Mouse (Mus musculus) cortical plate, adult 2 months (tissue): ENCODE measurements around the gene Efhd2. TPM values are rescaled to one million over a fixed set of nuclear protein-coding genes. Genes with fewer than 3 reads are reported as not detected.

ENCODE experiments used
- H3K27ac ChIP-seq: fragments of 200-500 bp; 2 replicates; pipeline ENCODE4 v1.5.1; 2012; ENCODE audit warnings: low read length, control low read depth, inconsistent platforms; ENCODE audit not compliant: insufficient read depth
- H3K4me1 ChIP-seq: fragments of 200-500 bp; 2 replicates; pipeline ENCODE4 v1.6.1; 2011; ENCODE audit warnings: low read length; ENCODE audit not compliant: control insufficient read depth, insufficient read depth
- H3K4me3 ChIP-seq: fragments of 200-500 bp; 2 replicates; pipeline ENCODE4 v1.5.1; 2011; ENCODE audit warnings: mild to moderate bottlenecking, low read length, control low read depth; ENCODE audit not compliant: insufficient read depth
- CTCF ChIP-seq: fragments of 200-500 bp; IDR thresholded peaks from 2 replicates; pipeline ENCODE4 v1.5.1; 2011; ENCODE audit warnings: mild to moderate bottlenecking, control low read depth, low read length; ENCODE audit not compliant: insufficient read depth; ENCODE audit errors: extremely low read depth
- POLR2A ChIP-seq: fragments of 200-500 bp; IDR thresholded peaks from 2 replicates; pipeline ENCODE4 v1.6.1; 2011; ENCODE audit warnings: mild to moderate bottlenecking, low read length, control low read depth; ENCODE audit not compliant: insufficient read depth; ENCODE audit errors: extremely low read depth
- polyA plus RNA-seq: library from polyadenylated mRNA; depleted of rRNA; stranded (reverse); fragments of >200 nt; gene quantifications from 2 replicates; pipeline ENCODE4 v1.2.3, GENCODE M21; 2012

The Efhd2 gene
- polyA plus RNA-seq, 1 experiment: 365 TPM

DNA sequence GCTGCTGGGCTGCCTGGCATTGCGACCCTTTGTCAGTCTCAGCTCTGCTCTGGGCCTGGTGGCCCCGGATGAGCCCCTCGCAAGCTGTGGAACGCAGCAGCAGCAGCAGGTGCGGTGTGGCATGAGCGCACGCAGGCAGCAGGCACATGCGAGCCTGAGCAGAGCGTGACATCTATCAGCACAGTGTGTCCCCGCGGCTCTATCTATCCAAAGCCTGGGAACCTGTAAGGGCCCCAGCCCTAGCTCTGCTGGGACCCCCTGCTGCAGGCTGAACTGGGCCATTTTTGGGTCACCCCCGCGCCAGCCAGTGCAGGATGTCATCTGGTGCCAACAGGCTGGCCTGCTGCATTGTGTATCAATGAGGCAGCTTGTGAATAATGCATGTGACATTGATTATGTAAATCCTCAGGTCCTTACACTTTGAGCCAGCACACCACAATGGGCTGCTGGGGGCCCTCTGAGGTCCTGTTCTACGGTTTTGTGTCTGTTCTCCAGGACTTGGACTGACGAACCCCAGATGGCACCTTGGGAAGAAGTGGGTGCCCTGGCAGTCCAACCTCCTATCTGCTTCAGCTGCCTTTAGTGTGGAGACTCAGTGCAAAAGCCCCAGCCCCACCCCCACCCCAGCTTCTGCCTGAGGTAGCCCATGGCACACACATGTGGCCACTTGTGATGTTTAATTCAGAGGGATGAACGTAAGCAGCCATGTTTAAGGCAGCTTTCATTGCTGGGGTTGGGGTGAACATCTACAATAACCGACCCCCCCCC, 27.2 kb upstream of the Efhd2 start:
- no peak overlapping the region for H3K27ac ChIP-seq
- TF ChIP-seq CTCF (no peak), POLR2A (no peak)
- H3K4me3 ChIP-seq: no peak overlapping the region
- H3K4me1 ChIP-seq: no peaks in the 10 kb centered on the region; the same call in 1 of the 2 replicates

GRCm38 (mm10) chr4:141900421-141900820, 25.7 kb upstream of the Efhd2 start:
- no peak overlapping the region for H3K27ac ChIP-seq
- H3K4me1 ChIP-seq: no peaks in the 10 kb centered on the region; the same call in 1 of the 2 replicates
- TF ChIP-seq CTCF (no peak), POLR2A (no peak)
- H3K4me3 ChIP-seq: no peak overlapping the region

- H3K4me1 ChIP-seq: no peaks in the 10 kb centered on the region; the same call in 1 of the 2 replicates
- no peak for TF ChIP-seq CTCF
- no peak for TF ChIP-seq POLR2A
- no peak overlapping the region for H3K4me3 ChIP-seq
- H3K27ac ChIP-seq: no peak overlapping the region
Measured at GRCm38 (mm10) chr4:141899936-141900335, 25.2 kb upstream of the Efhd2 start.

GRCm38 (mm10) chr4:141898905-141899304, 24.2 kb upstream of the Efhd2 start:
- no peaks in the 10 kb centered on the region; the same call in 1 of the 2 replicates for H3K4me1 ChIP-seq

DNA sequence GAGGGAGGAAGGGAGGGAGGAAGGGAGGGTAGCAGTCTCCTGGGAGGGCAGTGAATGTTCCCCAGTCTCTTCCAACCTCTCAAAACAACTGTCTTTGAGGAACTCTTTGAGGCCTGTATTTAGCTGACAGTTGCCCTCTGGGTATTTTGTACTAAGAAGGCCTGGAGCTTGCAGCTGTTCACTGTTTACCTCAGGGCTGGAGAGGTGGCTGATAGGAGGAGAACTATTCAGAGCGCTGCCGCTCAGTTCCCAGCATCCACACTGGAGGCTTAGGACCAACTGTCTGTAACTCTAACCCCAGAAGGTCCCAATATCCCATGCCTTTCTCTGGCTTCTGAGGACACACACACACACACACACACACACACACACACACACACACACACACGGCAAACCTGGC, 23.1 kb upstream of the Efhd2 start:
- H3K27ac ChIP-seq: peak overlapping the region; percentile 46; the same call in 1 of the 2 replicates
- H3K4me1 ChIP-seq: no peaks in the 10 kb centered on the region; the same call in 1 of the 2 replicates
- TF ChIP-seq CTCF (no peak), POLR2A (no peak)

More at GRCm38 (mm10) chr4:141898905-141899304, 24.2 kb upstream of the Efhd2 start:
- H3K4me3 ChIP-seq: no peak overlapping the region
- TF ChIP-seq POLR2A (no peak), CTCF (no peak)
- H3K27ac ChIP-seq: no peak overlapping the region

DNA sequence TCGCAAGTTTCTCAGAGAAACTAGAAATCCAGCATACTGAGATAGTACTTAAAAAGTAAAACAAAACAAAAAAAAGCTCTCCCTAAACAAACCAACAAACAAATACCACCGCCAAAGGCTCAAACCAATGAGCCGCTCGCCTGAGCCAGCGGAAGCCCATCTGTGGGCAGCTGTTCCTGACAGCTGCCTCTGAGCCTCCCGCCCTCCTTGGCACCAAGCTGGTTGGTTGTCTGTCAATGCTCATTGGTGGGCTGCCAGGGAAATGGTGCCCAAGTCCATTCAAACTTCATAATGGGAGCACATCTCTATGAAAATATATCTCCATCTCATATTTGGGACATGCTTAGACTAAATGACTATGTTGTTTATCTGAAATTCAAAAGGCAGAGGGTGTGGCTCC, 22.5 kb upstream of the Efhd2 start:
- H3K4me1 ChIP-seq: no peaks in the 10 kb centered on the region; the same call in 1 of the 2 replicates
- TF ChIP-seq POLR2A (no peak), CTCF (no peak)
- no peak overlapping the region for H3K27ac ChIP-seq
- H3K4me3 ChIP-seq: no peak overlapping the region

More for the DNA sequence above, 23.1 kb upstream of the Efhd2 start:
- no peak overlapping the region for H3K4me3 ChIP-seq

DNA sequence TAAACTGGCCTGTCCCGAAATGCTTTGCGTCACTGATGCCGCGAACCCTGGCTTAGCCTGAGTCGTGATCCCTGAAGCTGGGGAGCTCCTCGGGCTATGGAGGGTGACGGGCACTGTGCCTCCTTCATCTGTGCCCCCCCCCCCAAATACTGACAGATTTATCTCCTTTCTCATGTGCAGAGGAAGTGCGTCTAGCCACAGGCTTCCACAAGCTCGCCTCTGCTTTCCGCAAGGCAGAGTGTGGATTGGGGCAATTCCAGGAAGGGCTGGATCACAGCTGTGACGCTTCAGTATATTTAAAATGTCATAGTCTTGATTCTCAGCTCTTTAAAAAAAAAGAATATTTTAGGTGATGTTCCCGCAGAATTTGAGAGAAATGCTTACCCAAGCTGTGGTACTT, 21.1 kb upstream of the Efhd2 start:
- TF ChIP-seq POLR2A (no peak), CTCF (no peak)
- H3K27ac ChIP-seq: no peak overlapping the region
- H3K4me3 ChIP-seq: no peak overlapping the region
- H3K4me1 ChIP-seq: no peaks in the 10 kb centered on the region; the same call in 1 of the 2 replicates

GRCm38 (mm10) chr4:141893157-141893784, 18.6 kb upstream of the Efhd2 start:
- H3K4me1 ChIP-seq: no peaks in the 10 kb centered on the region
- H3K4me3 ChIP-seq: no peak overlapping the region
- no peak for TF ChIP-seq CTCF
- TF ChIP-seq POLR2A: no peak
- H3K27ac ChIP-seq: no peak overlapping the region

DNA sequence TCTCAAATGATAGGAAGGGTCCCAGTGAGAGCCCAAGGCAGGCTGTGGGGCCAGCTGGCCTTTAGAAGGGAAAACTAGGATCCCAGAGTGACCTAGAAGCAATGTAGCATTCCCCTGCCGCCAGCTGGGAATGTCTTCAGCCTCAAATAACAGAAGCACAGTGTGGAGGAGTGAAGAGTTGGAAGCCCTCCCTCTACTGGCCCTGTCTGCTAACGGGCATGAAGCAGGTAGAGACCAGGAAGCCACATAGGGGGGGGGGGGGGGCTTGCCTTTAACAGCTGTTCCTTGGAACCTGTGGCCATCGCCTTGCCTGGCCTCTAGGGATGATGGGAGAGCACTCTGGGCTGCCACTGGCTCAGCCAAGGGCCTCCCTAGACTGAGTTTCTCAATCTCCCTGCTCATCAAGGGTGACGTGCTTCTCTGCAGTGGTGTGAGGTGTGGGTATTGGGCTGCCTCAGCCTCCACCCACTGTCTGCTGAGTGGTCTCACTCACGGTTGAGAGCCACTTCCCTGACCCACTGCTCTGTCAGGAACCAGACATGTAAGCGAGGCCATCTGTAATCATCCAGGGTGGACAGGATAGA, 11.8 kb upstream of the Efhd2 start:
- H3K4me3 ChIP-seq: no peak overlapping the region
- H3K27ac ChIP-seq: peak overlapping the region; percentile 83
- TF ChIP-seq POLR2A (no peak), CTCF (no peak)
- H3K4me1 ChIP-seq: peaks cover 11% of the 10 kb centered on the region

DNA sequence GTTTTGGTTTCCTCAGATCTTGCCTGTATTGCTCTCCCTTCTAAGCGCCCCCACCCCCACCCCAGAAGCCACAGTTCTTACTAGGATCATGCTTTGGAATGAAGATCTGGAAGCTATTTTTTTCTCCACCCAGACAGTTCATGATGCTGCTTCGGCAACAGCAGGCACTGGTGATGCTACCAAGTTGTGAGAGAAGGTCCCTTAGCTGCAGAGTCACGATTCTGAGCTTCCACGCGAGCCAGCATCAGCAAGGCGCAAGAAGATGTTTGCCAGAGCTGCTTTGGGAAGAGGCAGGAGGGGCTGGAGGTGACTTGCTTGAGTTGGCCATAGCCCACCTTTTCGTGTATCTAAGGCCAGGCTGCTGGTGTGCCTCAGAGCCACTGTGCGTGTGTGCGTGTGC, 10.7 kb upstream of the Efhd2 start:
- TF ChIP-seq POLR2A: no peak
- TF ChIP-seq CTCF: no peak
- Histone ChIP-seq H3K4me1 (peaks cover 11% of the 10 kb centered on the region), H3K4me3 (no peak overlapping the region), H3K27ac (peak overlapping the region; percentile 83; the same call in 1 of the 2 replicates)
